Mouse (Mus musculus): ENCODE measurements around the gene Mark3. TPM values are rescaled to one million over a fixed set of nuclear protein-coding genes. Genes with fewer than 3 reads are reported as not detected.

Mark3 gene
- polyA plus RNA-seq, 1 experiment from 2014 or later: 30.4 TPM

GRCm38 (mm10) chr12:111598902-111599301 lies 24.6 kb downstream of the Mark3 start:
- H3K27ac ChIP-seq: no peak overlapping the region
- no peak overlapping the region for H3K9ac ChIP-seq
- WGBS: 97% methylated on average over 1 of the region's 1 CpGs
- H3K9me3 ChIP-seq: no peaks in the 10 kb centered on the region
- H3K36me3 ChIP-seq: peaks cover 67% of the 10 kb centered on the region
- ATAC-seq (ENCODE audit: insufficient number of reproducible peaks, low FRiP score, low TSS enrichment, low read depth): no peak
- no peak overlapping the region for H3K4me3 ChIP-seq
- H3K27me3 ChIP-seq: no peaks in the 10 kb centered on the region
- no peak overlapping the region for H3K4me2 ChIP-seq
- no peaks in the 10 kb centered on the region for H3K4me1 ChIP-seq

- Histone ChIP-seq H3K9ac (no peak overlapping the region), H3K9me3 (no peaks in the 10 kb centered on the region), H3K4me1 (no peaks in the 10 kb centered on the region), H3K4me2 (no peak overlapping the region), H3K27ac (no peak overlapping the region), H3K4me3 (no peak overlapping the region), H3K36me3 (peaks cover 63% of the 10 kb centered on the region), H3K27me3 (no peaks in the 10 kb centered on the region)
- no peak for ATAC-seq (ENCODE audit: insufficient number of reproducible peaks, low FRiP score, low TSS enrichment, low read depth)
- 92% methylated on average over 5 of the region's 5 CpGs for WGBS
Observed at GRCm38 (mm10) chr12:111599640-111600039, 25.3 kb downstream of the Mark3 start.

GRCm38 (mm10) chr12:111603871-111604270 lies 29.5 kb downstream of the Mark3 start:
- Histone ChIP-seq H3K27me3 (no peaks in the 10 kb centered on the region), H3K4me2 (no peak overlapping the region), H3K36me3 (peaks cover 49% of the 10 kb centered on the region), H3K27ac (no peak overlapping the region), H3K4me1 (no peaks in the 10 kb centered on the region), H3K9ac (no peak overlapping the region), H3K9me3 (no peaks in the 10 kb centered on the region), H3K4me3 (no peak overlapping the region)
- ATAC-seq (ENCODE audit: insufficient number of reproducible peaks, low FRiP score, low TSS enrichment, low read depth): no peak
- 89% methylated on average over 3 of the region's 3 CpGs for WGBS

- Histone ChIP-seq H3K27ac (no peak overlapping the region), H3K9me3 (no peaks in the 10 kb centered on the region), H3K4me3 (no peak overlapping the region), H3K36me3 (peaks cover 41% of the 10 kb centered on the region), H3K4me2 (no peak overlapping the region), H3K27me3 (no peaks in the 10 kb centered on the region), H3K4me1 (no peaks in the 10 kb centered on the region), H3K9ac (no peak overlapping the region)
- no peak for ATAC-seq (ENCODE audit: insufficient number of reproducible peaks, low FRiP score, low TSS enrichment, low read depth)
- WGBS: 95% methylated on average over 2 of the region's 2 CpGs
Observed at GRCm38 (mm10) chr12:111605619-111606018, 31.3 kb downstream of the Mark3 start.

- 74% methylated on average over 5 of the region's 5 CpGs for WGBS
- no peak overlapping the region for H3K27ac ChIP-seq
- no peak for ATAC-seq (ENCODE audit: insufficient number of reproducible peaks, low FRiP score, low TSS enrichment, low read depth)
- H3K4me2 ChIP-seq: no peak overlapping the region
- no peaks in the 10 kb centered on the region for H3K27me3 ChIP-seq
- H3K9me3 ChIP-seq: no peaks in the 10 kb centered on the region
- H3K9ac ChIP-seq: no peak overlapping the region
- peaks cover 44% of the 10 kb centered on the region for H3K36me3 ChIP-seq
- no peak overlapping the region for H3K4me3 ChIP-seq
- no peaks in the 10 kb centered on the region for H3K4me1 ChIP-seq
Observed at GRCm38 (mm10) chr12:111608015-111608414, 33.7 kb downstream of the Mark3 start.

DNA sequence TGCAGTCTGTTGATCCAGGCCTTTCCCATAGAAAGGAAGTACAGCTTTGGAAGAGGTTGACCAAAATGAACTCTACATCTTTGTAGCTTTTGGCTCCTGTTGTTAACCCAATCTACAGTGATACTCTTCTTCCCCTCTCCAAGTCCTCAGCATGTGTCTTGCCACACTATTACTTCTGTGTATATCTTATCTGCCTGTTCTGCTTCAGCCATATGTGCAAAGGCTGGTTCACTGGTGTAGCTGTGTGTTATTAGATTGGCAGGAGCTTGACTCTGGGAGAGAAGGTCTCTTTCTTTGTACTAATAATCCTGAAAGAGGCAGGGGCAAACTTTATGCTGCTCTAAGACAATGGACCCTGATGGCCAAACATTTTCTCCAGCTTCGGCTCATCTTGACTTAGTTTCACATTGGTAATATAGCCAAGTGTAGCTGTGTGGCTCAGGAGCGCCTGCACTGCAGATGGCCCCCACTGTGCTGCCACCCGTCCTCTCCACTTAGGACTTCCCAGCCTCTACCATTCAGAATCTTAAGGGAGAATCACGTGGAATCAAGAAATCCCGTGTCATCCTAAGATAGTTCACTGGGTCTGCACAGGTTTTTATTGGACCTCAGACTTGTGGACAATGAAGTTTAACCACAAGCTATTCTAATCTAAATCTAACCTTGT lies 40.3 kb downstream of the Mark3 start:
- H3K4me2 ChIP-seq: no peak overlapping the region
- WGBS: 89% methylated on average over 5 of the region's 5 CpGs
- 0 out of 2 replicates have a peak, but pooled peaks cover 2% of the 10 kb centered on the region for H3K4me1 ChIP-seq
- H3K27me3 ChIP-seq: no peaks in the 10 kb centered on the region
- peaks cover 47% of the 10 kb centered on the region for H3K36me3 ChIP-seq
- ATAC-seq (ENCODE audit: insufficient number of reproducible peaks, low FRiP score, low TSS enrichment, low read depth): no peak
- no peaks in the 10 kb centered on the region for H3K9me3 ChIP-seq
- H3K9ac ChIP-seq: no peak overlapping the region
- no peak overlapping the region for H3K27ac ChIP-seq
- no peak overlapping the region for H3K4me3 ChIP-seq

DNA sequence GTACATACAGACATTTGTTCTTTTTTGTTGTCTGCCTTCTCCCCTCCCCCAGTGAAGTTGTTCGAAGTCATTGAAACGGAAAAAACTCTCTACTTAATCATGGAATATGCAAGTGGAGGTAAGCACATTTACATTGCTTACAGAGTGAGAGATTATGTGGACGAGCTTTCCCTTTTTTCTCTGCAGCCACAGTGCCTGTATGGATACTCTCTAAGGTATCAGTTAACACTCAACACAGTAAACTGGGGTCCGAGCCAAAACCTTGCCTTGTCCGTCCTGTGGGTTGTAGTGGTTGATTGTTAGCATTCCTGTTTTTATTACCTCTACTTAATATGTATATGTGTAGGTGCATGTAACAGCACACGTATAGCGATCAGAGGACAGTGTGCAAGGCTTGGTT lies 43.9 kb downstream of the Mark3 start:
- 63% methylated on average over 7 of the region's 7 CpGs for WGBS
- H3K9me3 ChIP-seq: no peaks in the 10 kb centered on the region
- no peaks in the 10 kb centered on the region for H3K27me3 ChIP-seq
- H3K27ac ChIP-seq: no peak overlapping the region
- H3K4me2 ChIP-seq: no peak overlapping the region
- ATAC-seq (ENCODE audit: insufficient number of reproducible peaks, low FRiP score, low TSS enrichment, low read depth): no peak
- H3K36me3 ChIP-seq: peaks cover 49% of the 10 kb centered on the region
- H3K4me1 ChIP-seq: 0 out of 2 replicates have a peak, but pooled peaks cover 2% of the 10 kb centered on the region
- H3K4me3 ChIP-seq: no peak overlapping the region
- H3K9ac ChIP-seq: no peak overlapping the region

DNA sequence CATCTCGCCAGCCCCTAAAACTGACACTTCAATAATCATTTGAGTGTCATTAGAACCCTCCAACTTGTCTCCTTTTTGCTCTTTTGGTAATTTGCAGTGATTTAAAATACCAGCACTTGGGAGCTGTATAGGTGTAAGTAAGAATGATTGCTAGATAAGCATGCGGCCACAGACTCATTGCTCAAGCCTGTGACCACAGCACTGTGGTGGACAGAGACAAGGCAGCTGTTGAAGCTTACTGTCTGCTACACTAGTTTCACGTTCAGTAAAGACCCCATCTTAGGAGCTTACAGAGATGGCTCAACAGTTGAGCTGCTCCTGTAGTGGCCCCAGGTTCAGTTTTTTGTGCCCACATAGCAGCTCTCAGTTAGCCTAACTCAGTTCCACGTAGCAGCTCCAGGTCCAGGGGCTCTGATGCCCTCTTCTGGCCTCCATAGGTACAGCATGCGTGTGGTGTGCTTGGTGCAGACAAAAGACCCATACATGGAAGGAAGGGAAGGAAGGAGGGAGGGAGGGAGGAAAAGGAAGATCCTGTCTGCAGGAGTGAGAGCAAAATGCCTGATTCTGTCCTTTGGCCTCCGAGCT lies 73.8 kb downstream of the Mark3 start:
- Histone ChIP-seq H3K4me3 (no peak overlapping the region), H3K4me1 (no peaks in the 10 kb centered on the region), H3K36me3 (peaks cover 84% of the 10 kb centered on the region), H3K9ac (no peak overlapping the region), H3K27ac (no peak overlapping the region), H3K9me3 (no peaks in the 10 kb centered on the region), H3K4me2 (no peak overlapping the region), H3K27me3 (no peaks in the 10 kb centered on the region)
- 53% methylated on average over 6 of the region's 6 CpGs for WGBS
- ATAC-seq (ENCODE audit: insufficient number of reproducible peaks, low FRiP score, low TSS enrichment, low read depth): no peak; the same call in 1 of the 2 replicates

DNA sequence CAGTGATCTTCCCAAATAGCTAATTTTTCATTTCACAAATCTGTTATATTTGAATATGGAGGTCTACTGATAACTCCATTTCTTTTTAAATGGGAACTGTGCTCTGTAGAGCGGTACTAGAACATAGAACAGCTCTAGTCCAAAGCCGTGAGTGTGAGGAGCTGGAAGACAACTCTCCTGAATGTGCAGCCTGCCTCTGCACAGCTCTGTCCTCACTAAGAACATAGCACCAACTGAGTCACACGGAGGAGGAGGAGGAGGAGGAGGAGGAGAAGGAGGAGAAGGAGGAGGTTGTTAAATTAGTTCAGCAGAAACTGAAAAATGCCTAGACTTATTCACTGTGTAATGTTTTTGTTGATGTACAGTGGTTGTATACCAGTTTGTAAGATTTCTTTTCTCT lies 78.6 kb downstream of the Mark3 start:
- 90% methylated on average over 3 of the region's 3 CpGs for WGBS
- H3K4me1 ChIP-seq: no peaks in the 10 kb centered on the region
- no peak overlapping the region for H3K27ac ChIP-seq
- ATAC-seq (ENCODE audit: insufficient number of reproducible peaks, low FRiP score, low TSS enrichment, low read depth): no peak
- peaks cover 76% of the 10 kb centered on the region for H3K36me3 ChIP-seq
- no peak overlapping the region for H3K4me2 ChIP-seq
- no peak overlapping the region for H3K4me3 ChIP-seq
- no peak overlapping the region for H3K9ac ChIP-seq
- no peaks in the 10 kb centered on the region for H3K9me3 ChIP-seq
- H3K27me3 ChIP-seq: no peaks in the 10 kb centered on the region

DNA sequence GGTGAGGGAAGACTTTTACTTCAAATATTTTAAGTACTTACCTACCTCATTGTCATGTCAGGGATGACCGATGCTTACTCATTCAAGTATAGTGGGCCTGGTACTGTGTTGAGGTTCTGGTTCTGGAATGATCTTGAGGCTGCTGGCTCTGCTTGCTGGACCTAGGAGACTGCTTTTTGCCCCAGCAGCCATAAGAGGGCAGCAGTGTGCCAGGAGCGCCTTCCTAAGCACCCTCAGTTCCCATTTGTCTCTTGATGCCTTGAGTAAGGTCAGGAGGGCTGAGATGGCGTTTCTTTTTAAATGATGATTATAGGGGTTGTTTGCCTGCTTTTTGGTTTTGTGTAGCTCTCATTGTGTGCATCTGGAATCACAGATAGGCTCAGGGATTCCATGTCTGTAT lies 79.1 kb downstream of the Mark3 start:
- WGBS: 28% methylated on average over 3 of the region's 3 CpGs
- ATAC-seq (ENCODE audit: insufficient number of reproducible peaks, low FRiP score, low TSS enrichment, low read depth): 0 out of 2 replicates have a peak, but pooled peaks have one; percentile 32
- no peak overlapping the region for H3K27ac ChIP-seq
- H3K4me1 ChIP-seq: no peaks in the 10 kb centered on the region
- no peaks in the 10 kb centered on the region for H3K27me3 ChIP-seq
- H3K4me2 ChIP-seq: no peak overlapping the region
- no peak overlapping the region for H3K4me3 ChIP-seq
- no peaks in the 10 kb centered on the region for H3K9me3 ChIP-seq
- H3K36me3 ChIP-seq: peaks cover 71% of the 10 kb centered on the region
- H3K9ac ChIP-seq: no peak overlapping the region

- H3K27ac ChIP-seq: no peak overlapping the region
- no peaks in the 10 kb centered on the region for H3K27me3 ChIP-seq
- no peaks in the 10 kb centered on the region for H3K9me3 ChIP-seq
- no peak overlapping the region for H3K4me3 ChIP-seq
- H3K4me1 ChIP-seq: no peaks in the 10 kb centered on the region
- ATAC-seq (ENCODE audit: insufficient number of reproducible peaks, low FRiP score, low TSS enrichment, low read depth): no peak
- 84% methylated on average over 11 of the region's 11 CpGs for WGBS
- H3K9ac ChIP-seq: no peak overlapping the region
- peaks cover 62% of the 10 kb centered on the region for H3K36me3 ChIP-seq
- no peak overlapping the region for H3K4me2 ChIP-seq
Observed at GRCm38 (mm10) chr12:111655695-111656094, 81.4 kb downstream of the Mark3 start.

DNA sequence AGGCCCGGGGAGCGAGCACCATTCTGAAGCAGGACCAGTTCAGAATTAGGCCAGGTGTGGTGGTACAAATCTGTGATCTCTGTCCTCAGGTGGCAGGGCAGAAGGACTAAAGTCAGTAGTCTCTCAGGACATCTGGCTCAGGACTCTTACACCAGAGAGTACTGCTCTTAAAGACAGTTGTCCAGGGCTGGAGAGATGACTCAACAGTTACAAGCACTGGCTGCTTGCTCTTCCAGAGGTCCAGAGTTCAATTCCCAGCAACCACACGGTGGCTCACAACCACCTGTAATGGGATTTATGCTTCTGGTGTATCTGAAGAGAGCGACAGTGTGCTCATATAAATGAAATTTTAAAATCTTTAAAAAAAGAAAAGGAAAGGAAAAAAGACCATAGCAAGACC lies 85.0 kb downstream of the Mark3 start:
- no peak for ATAC-seq (ENCODE audit: insufficient number of reproducible peaks, low FRiP score, low TSS enrichment, low read depth)
- Histone ChIP-seq H3K4me2 (no peak overlapping the region), H3K4me1 (peaks cover 10% of the 10 kb centered on the region), H3K36me3 (peaks cover 49% of the 10 kb centered on the region), H3K9ac (no peak overlapping the region), H3K27me3 (no peaks in the 10 kb centered on the region), H3K27ac (no peak overlapping the region), H3K9me3 (no peaks in the 10 kb centered on the region), H3K4me3 (no peak overlapping the region)
- WGBS: 94% methylated on average over 4 of the region's 4 CpGs
